Mouse (Mus musculus) midbrain, embryonic 12.5 days (tissue): ENCODE results near the gene Gdpd5. TPM values are rescaled to one million over a fixed set of nuclear protein-coding genes. Genes with fewer than 3 reads are reported as not detected.
"Not testable (repeated sequence)": the region's sequence is repeated elsewhere in the genome, so short reads cannot be mapped to it uniquely, and the experiment has no call there.

Experiments
- ATAC-seq: fragments of 200-750 bp; cut with Nextera tagmentation; 2 replicates; pipeline ENCODE4 v1.8.0; 2017; ENCODE audit warnings: low read depth, moderate TSS enrichment, moderate library complexity; ENCODE audit not compliant: low FRiP score
- H3K27ac ChIP-seq: fragments of 300-500 bp; sonication (generic); replicated peaks from 2 replicates; pipeline ENCODE4 v1.5.1; 2016; ENCODE audit warnings: mild to moderate bottlenecking
- H3K27me3 ChIP-seq: fragments of 300-500 bp; sonication (generic); 2 replicates; pipeline ENCODE4 v1.6.1; 2016; ENCODE audit warnings: mild to moderate bottlenecking
- H3K36me3 ChIP-seq: fragments of 300-500 bp; sonication (generic); 2 replicates; pipeline ENCODE4 v1.6.1; 2016
- H3K4me1 ChIP-seq: fragments of 300-500 bp; sonication (generic); 2 replicates; pipeline ENCODE4 v1.6.1; 2016
- H3K4me2 ChIP-seq: fragments of 300-500 bp; sonication (generic); replicated peaks from 2 replicates; pipeline ENCODE4 v1.6.1; 2016; ENCODE audit warnings: mild to moderate bottlenecking, moderate library complexity
- H3K4me3 ChIP-seq: fragments of 300-500 bp; sonication (generic); 2 replicates; pipeline ENCODE4 v1.5.1; 2016; ENCODE audit warnings: mild to moderate bottlenecking
- H3K9ac ChIP-seq: fragments of 300-500 bp; sonication (generic); replicated peaks from 2 replicates; pipeline ENCODE4 v1.6.1; 2016; ENCODE audit warnings: mild to moderate bottlenecking, moderate library complexity
- H3K9me3 ChIP-seq: fragments of 300-500 bp; sonication (generic); 2 replicates; pipeline ENCODE4 v1.6.1; 2016; ENCODE audit warnings: mild to moderate bottlenecking
- WGBS: fragments of 180-500 bp; shearing (Covaris S2); methylation state at CpG from one replicate; pipeline ENCODE4 v1.1.7; 2016; 5-methylcytosine and 5-hydroxymethylcytosine counted together
- polyA plus RNA-seq: library from polyadenylated mRNA; unstranded; fragments of >200 nt; fragmentation: Nextera tagmentation; extraction: Ambion mirVana; gene quantifications from 2 replicates; pipeline ENCODE4 v1.2.1, GENCODE M21; 2016

Gdpd5 gene
- polyA plus RNA-seq, 1 experiment from 2014 or later = 32.7 TPM

DNA sequence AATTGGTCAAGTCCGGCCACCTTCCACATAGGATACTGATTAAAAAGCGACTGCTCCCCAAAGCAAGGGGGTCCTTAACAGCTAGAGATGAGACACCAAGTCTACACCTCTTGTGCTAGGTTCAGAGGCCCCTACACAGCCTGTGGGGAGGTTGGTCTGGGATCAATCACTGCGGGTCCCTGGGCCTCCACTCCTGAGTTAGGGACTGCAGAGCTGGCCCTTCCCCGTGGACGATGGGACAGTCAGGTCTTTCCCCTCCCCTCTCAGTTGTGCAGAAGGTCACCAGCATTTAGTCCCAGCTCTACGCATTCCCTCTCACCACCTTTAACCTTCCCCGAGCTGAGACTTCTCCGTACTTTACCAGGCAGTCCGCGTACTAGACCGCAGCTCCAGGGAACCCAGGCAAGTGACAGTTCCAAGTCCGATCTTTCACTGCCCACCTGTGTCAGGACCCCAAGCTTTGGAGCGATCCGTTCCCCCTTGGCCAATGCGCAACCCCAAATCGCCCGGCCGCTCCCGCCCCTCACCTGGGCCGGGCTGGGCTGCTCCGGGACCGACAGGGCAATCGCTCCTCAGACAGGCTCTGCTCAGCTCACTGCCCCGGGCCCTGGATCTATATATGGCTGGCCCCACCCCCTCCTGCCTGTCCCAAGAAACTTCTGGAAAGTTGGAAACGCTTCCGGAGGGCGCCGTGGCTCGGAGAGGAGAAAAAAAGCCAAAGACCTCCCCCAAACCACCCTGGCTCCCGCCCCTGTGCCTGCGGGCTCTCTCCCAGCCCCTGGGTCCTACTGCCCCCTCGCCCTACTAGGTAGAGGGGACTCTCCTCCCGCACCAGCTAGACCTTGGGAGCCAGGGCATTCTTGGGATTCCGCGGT is 28.5 kb upstream of the Gdpd5 start, which contains the start of gene Serpinh1:
Serpinh1 (minus strand) TSS at position 714 of the 875 bp plus-strand sequence.
- H3K4me1 ChIP-seq = peaks cover 77% of the 10 kb centered on the region
- H3K9ac ChIP-seq = peak within 1 kb of the TSS; percentile 66
- H3K4me3 ChIP-seq = peak within 1 kb of the TSS; percentile 47
- H3K9me3 ChIP-seq = no peaks in the 10 kb centered on the region
- peak; percentile 36; the same call in 1 of the 2 replicates for ATAC-seq
- H3K4me2 ChIP-seq = peak within 1 kb of the TSS; percentile 78
- H3K27me3 ChIP-seq = 0 out of 2 replicates have a peak, but pooled peaks cover 2% of the 10 kb centered on the region
- WGBS = 2% methylated on average over 35 of the region's 35 CpGs
- H3K27ac ChIP-seq = peak within 1 kb of the TSS; percentile 92
- H3K36me3 ChIP-seq = peaks cover 15% of the 10 kb centered on the region

DNA sequence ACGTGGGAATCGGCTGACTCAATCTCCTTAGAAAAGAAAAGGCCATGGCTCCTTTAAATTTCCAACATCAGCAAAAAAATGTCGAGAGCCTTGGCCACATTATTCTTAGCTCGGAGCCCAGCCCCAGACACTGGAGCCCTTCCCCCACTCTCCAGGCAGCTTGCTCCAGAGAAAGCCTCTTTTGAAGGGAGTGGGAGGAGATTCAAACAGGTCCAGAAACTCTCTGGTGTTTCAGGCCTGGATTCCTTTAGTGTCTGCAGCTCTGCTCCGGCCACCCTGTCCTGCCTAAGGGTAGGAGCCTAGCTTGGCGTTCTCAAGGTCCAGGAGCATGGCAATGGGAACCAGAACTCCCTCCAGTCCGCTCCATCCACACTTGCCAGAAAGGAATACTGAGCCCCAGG is 25.5 kb upstream of the Gdpd5 start:
- 0 out of 2 replicates have a peak overlapping the region, but pooled peaks have one; percentile 31 for H3K9ac ChIP-seq
- H3K36me3 ChIP-seq = no peaks in the 10 kb centered on the region
- ATAC-seq = no peak
- H3K4me1 ChIP-seq = peaks cover 77% of the 10 kb centered on the region
- no peak overlapping the region for H3K4me3 ChIP-seq
- 0 out of 2 replicates have a peak, but pooled peaks cover 2% of the 10 kb centered on the region for H3K27me3 ChIP-seq
- peak overlapping the region; percentile 41 for H3K4me2 ChIP-seq
- H3K9me3 ChIP-seq = no peaks in the 10 kb centered on the region
- H3K27ac ChIP-seq = peak overlapping the region; percentile 85
- WGBS = 5% methylated on average over 7 of the region's 7 CpGs

DNA sequence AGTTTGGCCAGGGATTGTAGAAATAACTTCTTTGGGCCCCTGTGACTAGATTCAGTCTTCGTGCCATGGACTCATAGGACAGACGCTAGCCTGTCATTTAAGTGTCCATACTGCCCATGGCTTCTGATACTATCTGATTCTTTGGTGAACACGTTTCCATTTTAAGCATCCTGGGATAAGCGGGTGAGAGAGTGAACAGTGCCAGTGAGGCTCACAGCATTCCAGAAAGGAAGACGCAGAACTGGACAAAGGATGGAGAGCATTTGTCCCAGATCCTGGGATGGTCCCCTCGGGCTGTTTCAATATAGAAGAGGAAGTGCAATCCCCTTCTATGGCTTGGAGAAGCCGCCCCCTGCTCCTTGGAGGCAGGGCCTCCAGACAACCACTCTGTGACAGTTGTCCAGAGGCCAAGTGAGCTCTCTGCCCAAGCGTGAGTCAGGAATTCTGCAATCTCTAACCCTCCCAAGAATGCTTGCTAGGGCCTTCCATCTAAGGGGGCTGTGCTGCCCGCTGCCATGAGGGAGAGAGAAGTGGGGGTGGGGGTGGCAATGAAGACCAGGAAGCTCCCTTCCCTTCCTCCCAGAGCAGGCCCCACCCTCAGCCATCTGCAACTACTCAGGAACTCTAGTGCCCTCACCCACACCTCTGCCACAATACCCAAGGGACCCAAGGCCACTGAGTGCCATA is 24.8 kb upstream of the Gdpd5 start:
- H3K4me2 ChIP-seq = peak overlapping the region; percentile 41; the same call in 1 of the 2 replicates
- no peaks in the 10 kb centered on the region for H3K36me3 ChIP-seq
- peaks cover 77% of the 10 kb centered on the region for H3K4me1 ChIP-seq
- H3K27ac ChIP-seq = peak overlapping the region; percentile 85
- H3K27me3 ChIP-seq = 0 out of 2 replicates have a peak, but pooled peaks cover 2% of the 10 kb centered on the region
- no peak for ATAC-seq
- 0 out of 2 replicates have a peak overlapping the region, but pooled peaks have one; percentile 20 for H3K9ac ChIP-seq
- H3K4me3 ChIP-seq = no peak overlapping the region
- no peaks in the 10 kb centered on the region for H3K9me3 ChIP-seq
- WGBS = 33% methylated on average over 9 of the region's 9 CpGs

DNA sequence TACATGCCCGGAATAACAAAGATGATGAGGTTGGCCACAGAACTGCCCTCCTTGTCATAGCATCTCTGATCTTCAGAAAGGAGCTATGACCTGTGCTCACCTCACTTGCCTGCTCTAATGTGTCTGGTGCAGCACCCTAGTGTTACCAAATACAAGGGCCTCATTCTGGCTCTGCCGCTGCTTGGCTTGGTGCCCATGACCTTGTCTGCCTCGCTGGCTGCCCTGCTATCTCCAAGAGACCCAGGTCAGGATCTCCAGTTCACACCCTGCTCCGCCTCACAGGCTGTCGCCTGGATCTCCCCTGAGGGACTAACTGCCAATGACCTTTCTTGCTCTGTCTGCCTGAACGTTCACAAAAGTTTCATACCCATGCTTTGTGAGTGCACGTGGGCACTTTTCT is 24.0 kb upstream of the Gdpd5 start:
- no peak for ATAC-seq
- Histone ChIP-seq H3K4me3 (no peak overlapping the region), H3K4me1 (peaks cover 71% of the 10 kb centered on the region), H3K4me2 (no peak overlapping the region), H3K9ac (no peak overlapping the region), H3K27me3 (0 out of 2 replicates have a peak, but pooled peaks cover 2% of the 10 kb centered on the region), H3K9me3 (no peaks in the 10 kb centered on the region), H3K36me3 (no peaks in the 10 kb centered on the region), H3K27ac (0 out of 2 replicates have a peak overlapping the region, but pooled peaks have one; percentile 27)
- WGBS = 62% methylated on average over 7 of the region's 7 CpGs

DNA sequence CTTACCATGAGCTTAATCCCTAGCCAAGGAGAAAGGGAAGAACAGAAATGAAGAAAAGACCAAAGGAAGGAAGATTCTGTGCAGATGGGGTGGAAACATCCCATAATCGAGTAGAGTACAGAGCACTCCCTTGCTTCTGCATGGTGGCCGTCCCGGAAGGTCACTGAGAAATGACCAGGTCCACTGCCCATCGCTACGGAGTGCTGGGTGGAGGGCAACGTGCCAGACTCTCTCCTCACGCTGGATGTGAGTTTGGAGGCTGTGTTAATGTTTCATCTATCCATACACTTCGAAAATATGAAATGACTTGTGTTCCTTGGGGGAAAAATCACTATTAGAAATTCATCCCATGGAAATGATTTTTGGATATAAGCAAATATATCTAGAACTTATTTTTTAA is 22.8 kb upstream of the Gdpd5 start:
- Histone ChIP-seq H3K27ac (no peak overlapping the region), H3K27me3 (0 out of 2 replicates have a peak, but pooled peaks cover 2% of the 10 kb centered on the region), H3K9ac (no peak overlapping the region), H3K9me3 (0 out of 2 replicates have a peak, but pooled peaks cover 1% of the 10 kb centered on the region), H3K4me3 (no peak overlapping the region), H3K4me1 (peaks cover 59% of the 10 kb centered on the region), H3K4me2 (no peak overlapping the region), H3K36me3 (no peaks in the 10 kb centered on the region)
- 87% methylated on average over 8 of the region's 8 CpGs for WGBS
- ATAC-seq = no peak

DNA sequence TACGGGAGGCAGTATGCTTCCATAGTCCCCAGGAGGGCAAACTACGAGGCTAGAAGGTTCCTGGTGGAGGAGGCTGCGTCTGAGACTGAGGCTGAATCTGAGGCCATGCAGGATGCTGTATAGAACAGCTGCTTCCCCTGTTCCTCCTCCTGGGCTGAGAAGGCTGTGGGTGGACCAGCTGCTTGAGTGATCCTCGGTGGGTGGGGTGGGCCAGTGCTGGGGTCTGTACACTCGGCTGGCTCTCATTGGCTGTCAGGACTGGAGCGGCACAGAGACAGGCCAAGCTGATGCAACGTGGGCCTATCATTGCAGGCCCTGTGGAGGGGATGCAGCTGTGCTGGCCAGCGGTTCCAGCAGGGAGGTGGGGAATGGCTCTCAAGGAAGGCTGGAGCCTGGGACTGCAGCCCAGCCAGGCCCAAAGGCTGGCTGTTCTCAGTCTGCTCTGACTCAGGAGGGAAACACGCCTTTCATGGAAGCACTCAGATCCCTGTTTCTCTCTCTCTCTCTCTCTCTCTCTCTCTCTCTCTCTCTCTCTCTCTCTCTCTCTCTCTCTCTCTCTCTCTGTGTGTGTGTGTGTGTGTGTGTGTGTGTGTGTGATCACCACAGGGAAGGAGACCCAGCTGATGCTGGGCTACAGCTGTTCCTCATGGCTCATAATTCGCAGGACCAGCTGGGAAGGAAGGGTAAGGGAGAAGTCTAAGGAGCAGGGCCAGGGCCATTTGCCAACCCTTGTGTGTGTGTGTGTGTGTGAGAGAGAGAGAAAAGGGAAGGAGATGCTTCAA is 21.0 kb upstream of the Gdpd5 start:
- Histone ChIP-seq H3K9ac (peak overlapping the region; percentile 29; the same call in 1 of the 2 replicates), H3K36me3 (no peaks in the 10 kb centered on the region), H3K27ac (peak overlapping the region; percentile 96), H3K4me3 (no peak overlapping the region), H3K27me3 (no peaks in the 10 kb centered on the region), H3K4me2 (peak overlapping the region; percentile 27), H3K9me3 (0 out of 2 replicates have a peak, but pooled peaks cover 3% of the 10 kb centered on the region), H3K4me1 (peaks cover 54% of the 10 kb centered on the region)
- peak; percentile 95 for ATAC-seq
- WGBS = 3% methylated on average over 10 of the region's 10 CpGs

DNA sequence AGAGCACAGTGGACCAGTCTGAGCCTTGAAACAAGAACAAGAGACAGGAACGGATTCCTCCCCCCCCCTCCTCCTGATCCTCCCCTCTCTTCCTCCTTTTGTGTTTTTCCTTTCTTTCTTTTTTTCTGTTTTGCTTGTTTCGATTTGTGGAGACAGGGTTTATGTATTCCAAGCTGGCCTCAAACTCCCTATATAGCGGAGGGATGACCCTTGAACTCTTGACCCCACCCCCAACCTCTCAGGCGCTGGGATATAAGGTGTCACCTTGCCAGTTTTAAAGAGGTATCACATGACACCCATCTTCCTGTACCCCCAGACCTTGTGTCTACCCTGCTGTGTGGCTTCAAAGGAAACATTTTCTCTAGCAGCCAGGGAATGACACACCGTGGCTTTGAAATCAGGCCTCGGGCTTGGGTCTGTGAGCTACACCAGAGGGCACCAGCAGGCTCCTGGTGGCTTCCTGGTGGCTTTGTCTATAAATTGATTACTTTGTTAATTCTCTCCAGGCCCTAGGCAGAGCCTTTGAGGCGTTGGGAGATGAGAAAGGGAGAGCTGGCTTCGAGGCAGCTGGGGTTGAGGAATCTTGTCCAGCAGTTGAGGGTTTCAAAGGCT is 20.3 kb upstream of the Gdpd5 start:
- Histone ChIP-seq H3K36me3 (no peaks in the 10 kb centered on the region), H3K4me2 (peak overlapping the region; percentile 27), H3K9ac (no peak overlapping the region; the same call in 1 of the 2 replicates), H3K4me1 (peaks cover 47% of the 10 kb centered on the region), H3K27me3 (no peaks in the 10 kb centered on the region), H3K27ac (peak overlapping the region; percentile 96), H3K9me3 (0 out of 2 replicates have a peak, but pooled peaks cover 3% of the 10 kb centered on the region), H3K4me3 (no peak overlapping the region)
- no peak for ATAC-seq
- WGBS = 23% methylated on average over 8 of the region's 8 CpGs

DNA sequence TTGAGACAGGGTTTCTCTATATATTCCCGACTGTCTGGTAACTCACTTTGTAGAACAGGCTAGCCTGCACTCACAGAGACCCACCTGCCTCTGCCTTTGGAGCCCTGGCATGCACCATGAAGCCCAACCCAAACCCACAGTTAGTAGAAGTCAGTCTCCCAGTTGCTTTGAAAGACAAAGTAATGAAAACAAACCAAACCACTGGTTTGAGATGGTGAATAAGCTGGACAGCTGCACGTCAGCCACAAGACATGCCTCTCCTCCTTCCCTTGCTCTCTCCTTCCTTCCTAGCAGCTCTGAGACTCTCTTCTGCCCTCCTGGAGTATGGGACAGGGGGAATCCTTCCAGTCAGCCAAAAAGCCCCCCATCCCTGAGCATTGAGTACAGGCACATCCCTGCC is 19.1 kb upstream of the Gdpd5 start:
- Histone ChIP-seq H3K4me1 (peaks cover 35% of the 10 kb centered on the region), H3K36me3 (no peaks in the 10 kb centered on the region), H3K9me3 (0 out of 2 replicates have a peak, but pooled peaks cover 3% of the 10 kb centered on the region), H3K27ac (no peak overlapping the region), H3K4me3 (no peak overlapping the region), H3K27me3 (0 out of 2 replicates have a peak, but pooled peaks cover 7% of the 10 kb centered on the region), H3K4me2 (no peak overlapping the region), H3K9ac (no peak overlapping the region)
- 91% methylated on average over 2 of the region's 2 CpGs for WGBS
- ATAC-seq = no peak

DNA sequence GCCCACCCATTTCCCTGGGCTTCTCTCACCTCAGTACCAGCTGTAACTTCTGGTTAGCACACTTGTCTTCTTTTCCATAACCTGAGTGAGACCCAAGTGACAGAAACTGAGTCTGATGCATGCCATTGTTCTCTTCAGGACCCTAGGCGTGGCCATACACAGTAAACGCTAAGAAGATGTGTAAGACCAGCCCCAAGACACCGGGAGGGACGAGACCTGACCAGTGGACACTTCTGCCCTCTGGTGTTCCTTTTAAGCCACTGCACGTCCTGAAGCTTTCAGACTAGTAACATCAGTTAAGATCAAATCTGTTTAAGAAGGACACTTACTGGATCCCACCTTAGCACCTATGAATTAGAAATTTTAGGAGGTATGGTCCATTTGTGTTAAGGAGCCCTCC is 16.1 kb upstream of the Gdpd5 start:
- peak overlapping the region; percentile 25 for H3K4me2 ChIP-seq

DNA sequence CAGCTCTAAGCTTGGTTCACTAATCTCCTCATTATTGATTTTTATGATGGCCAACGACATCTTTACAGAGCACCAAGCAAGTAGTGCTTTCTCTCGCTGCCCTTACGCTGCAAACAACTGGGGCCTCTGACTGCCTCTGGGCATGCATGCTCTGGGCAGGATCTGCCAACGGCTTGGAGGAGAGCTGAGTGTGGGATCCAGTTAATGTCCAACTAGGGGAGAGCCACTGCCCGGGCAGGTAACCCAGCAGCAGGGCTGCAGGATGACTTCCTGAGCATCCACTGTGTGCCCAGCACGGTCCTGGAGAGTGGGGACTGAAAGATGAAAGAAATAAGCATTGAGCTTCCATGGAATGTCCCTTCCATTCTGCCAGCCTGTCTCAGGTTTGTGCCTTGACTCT is 14.5 kb upstream of the Gdpd5 start:
- Histone ChIP-seq H3K36me3 (no peaks in the 10 kb centered on the region), H3K27ac (no peak overlapping the region), H3K4me3 (no peak overlapping the region), H3K4me2 (no peak overlapping the region), H3K9me3 (0 out of 2 replicates have a peak, but pooled peaks cover 3% of the 10 kb centered on the region), H3K9ac (no peak overlapping the region), H3K27me3 (peaks cover 20% of the 10 kb centered on the region; the same call in 1 of the 2 replicates), H3K4me1 (peaks cover 7% of the 10 kb centered on the region; the same call in 1 of the 2 replicates)
- WGBS = 76% methylated on average over 6 of the region's 6 CpGs
- no peak for ATAC-seq

More for the DNA sequence above, 16.1 kb upstream of the Gdpd5 start:
- peaks cover 22% of the 10 kb centered on the region for H3K4me1 ChIP-seq
- WGBS = 5% methylated on average over 5 of the region's 5 CpGs
- 0 out of 2 replicates have a peak, but pooled peaks cover 3% of the 10 kb centered on the region for H3K9me3 ChIP-seq
- no peak overlapping the region for H3K4me3 ChIP-seq
- peak; percentile 52; the same call in 1 of the 2 replicates for ATAC-seq
- H3K9ac ChIP-seq = no peak overlapping the region
- H3K36me3 ChIP-seq = no peaks in the 10 kb centered on the region
- H3K27me3 ChIP-seq = 0 out of 2 replicates have a peak, but pooled peaks cover 17% of the 10 kb centered on the region
- no peak overlapping the region for H3K27ac ChIP-seq

DNA sequence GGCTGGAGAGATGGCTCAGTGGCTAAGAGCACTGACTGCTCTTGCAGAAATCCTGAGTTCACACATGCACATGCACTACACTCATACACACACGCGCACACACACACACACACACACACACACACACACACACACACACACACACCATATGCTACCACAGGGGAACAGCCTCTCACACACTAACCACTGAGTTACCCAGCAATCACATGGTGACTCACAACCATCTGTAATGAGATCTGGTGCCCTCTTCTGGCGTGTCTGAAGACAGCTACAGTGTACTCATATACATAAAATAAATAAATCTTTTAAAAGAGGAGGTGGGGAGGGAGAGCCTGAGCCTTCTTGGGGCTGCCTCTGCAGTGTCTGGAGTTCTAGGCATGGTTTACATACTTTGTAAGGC is 6.9 kb upstream of the Gdpd5 start:
- not testable (repeated sequence) for H3K4me2 ChIP-seq, H3K36me3 ChIP-seq, H3K4me3 ChIP-seq, H3K9ac ChIP-seq, ATAC-seq, H3K27ac ChIP-seq, H3K4me1 ChIP-seq, H3K27me3 ChIP-seq, H3K9me3 ChIP-seq
- 61% methylated on average over 3 of the region's 3 CpGs for WGBS
